Mouse (Mus musculus) erythroblast, embryonic 14.5 days (primary cell): ENCODE measurements around the gene Col23a1. TPM values are rescaled to one million over a fixed set of nuclear protein-coding genes. Genes with fewer than 3 reads are reported as not detected.

ENCODE experiments used
- H3K27me3 ChIP-seq: 2 replicates; pipeline ENCODE4 v1.6.1; 2012; ENCODE audit warnings: inconsistent platforms; ENCODE audit not compliant: control insufficient read depth
- H3K36me3 ChIP-seq: 2 replicates; pipeline ENCODE4 v1.6.1; 2012; ENCODE audit warnings: mild to moderate bottlenecking, inconsistent platforms; ENCODE audit not compliant: control insufficient read depth
- H3K4me1 ChIP-seq: 2 replicates; pipeline ENCODE4 v1.6.1; 2012; ENCODE audit warnings: inconsistent platforms; ENCODE audit not compliant: control insufficient read depth
- H3K4me3 ChIP-seq: replicated peaks from 2 replicates; pipeline ENCODE3; 2012; ENCODE audit warnings: moderate library complexity, mild to moderate bottlenecking, inconsistent platforms
- H3K9me3 ChIP-seq: 2 replicates; pipeline ENCODE4 v1.6.1; 2012; ENCODE audit warnings: low read length, inconsistent platforms, mixed read lengths; ENCODE audit not compliant: control insufficient read depth
- GATA1 ChIP-seq: IDR thresholded peaks from 2 replicates; pipeline ENCODE4 v1.6.1; 2012; ENCODE audit warnings: low read length, inconsistent platforms, mixed read lengths
- TAL1 ChIP-seq: IDR thresholded peaks from 3 replicates; pipeline ENCODE4 v1.6.1; 2012; ENCODE audit warnings: low read length, inconsistent platforms, mixed read lengths
- polyA plus RNA-seq: library from polyadenylated mRNA; stranded (reverse); fragments of >175 nt; gene quantifications from 2 replicates; pipeline ENCODE4 v1.2.3, GENCODE M21; 2012

Gene Col23a1
- polyA plus RNA-seq, 1 experiment, result not detected

DNA sequence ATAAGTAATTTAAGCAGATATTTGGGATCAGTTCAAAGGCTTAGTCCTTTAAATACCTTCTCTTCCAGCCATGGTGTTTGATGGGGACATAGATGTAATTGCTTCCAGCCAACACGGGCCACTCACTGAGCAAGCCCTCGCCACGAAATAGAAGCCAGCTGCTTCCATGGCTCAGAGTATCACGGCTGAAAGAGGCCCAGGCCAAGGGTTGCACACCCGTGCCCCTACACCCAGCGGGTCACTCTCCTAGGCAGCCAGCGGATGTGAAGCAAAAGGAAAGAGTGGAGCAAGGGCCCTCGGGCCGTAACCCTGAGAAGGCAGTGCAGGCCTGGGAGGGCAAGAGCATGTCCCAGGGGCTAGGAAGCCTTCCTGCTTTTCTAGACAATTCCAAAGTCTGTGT lies 252.7 kb downstream of the Col23a1 start:
- Histone ChIP-seq H3K4me3 (no peak overlapping the region), H3K9me3 (no peaks in the 10 kb centered on the region), H3K36me3 (no peaks in the 10 kb centered on the region), H3K27me3 (no peaks in the 10 kb centered on the region), H3K4me1 (peaks cover 9% of the 10 kb centered on the region)
- TF ChIP-seq TAL1, result no peak
- no peak for TF ChIP-seq GATA1

DNA sequence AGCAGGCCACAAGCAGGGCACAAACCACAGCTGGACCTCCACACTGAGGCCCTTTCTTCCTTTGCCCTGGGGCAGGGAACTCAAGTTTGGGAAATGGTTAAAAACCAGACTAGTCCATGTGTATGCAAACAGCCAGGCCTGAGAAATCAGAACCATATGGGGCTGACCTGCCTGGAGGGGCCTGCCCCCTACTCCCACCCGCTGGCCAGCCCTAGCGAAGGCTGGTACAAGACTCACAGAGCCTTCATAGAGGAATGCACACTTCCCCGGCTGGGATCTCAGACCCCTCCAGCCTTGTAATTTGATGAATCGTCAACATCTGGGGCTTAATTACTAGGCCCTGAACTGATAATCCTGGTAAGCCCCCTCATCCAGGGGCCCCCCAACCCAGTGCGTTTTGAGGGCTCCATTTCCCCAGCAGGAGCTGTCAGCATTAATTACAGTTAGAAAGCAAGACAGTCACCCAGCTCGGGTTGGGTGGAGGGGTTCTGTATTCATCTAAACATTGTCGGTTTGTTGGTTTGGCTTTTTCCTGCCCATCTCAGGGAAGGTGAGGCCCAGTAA lies 253.8 kb downstream of the Col23a1 start:
- H3K9me3 ChIP-seq, result no peaks in the 10 kb centered on the region
- TF ChIP-seq TAL1 (no peak), GATA1 (no peak)

DNA sequence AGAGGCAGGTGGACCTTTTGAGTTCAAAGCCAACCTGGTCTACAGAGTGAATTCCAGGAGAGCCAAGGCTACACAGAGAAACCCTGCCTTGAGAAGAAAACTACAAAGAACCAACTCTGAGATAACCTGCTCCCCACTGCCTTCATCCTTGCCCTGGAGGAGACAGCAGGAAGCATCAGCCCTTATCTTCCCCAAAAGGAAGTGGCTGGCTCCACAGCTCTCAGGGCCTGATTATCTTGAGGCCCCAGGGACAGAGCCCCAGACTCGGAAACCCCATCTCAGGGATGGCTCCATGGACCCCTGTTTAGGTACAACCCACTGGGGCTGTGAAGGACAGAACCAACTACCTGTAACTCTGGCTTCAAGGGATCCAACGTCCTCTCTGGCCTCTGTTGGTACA lies 254.7 kb downstream of the Col23a1 start:
- TF ChIP-seq TAL1 (no peak), GATA1 (no peak)
- H3K4me1 ChIP-seq, result peaks cover 9% of the 10 kb centered on the region
- H3K36me3 ChIP-seq, result no peaks in the 10 kb centered on the region
- no peaks in the 10 kb centered on the region for H3K9me3 ChIP-seq
- H3K4me3 ChIP-seq, result no peak overlapping the region
- no peaks in the 10 kb centered on the region for H3K27me3 ChIP-seq

More for the DNA sequence above, 253.8 kb downstream of the Col23a1 start:
- no peaks in the 10 kb centered on the region for H3K27me3 ChIP-seq
- H3K36me3 ChIP-seq, result no peaks in the 10 kb centered on the region
- peaks cover 9% of the 10 kb centered on the region for H3K4me1 ChIP-seq
- H3K4me3 ChIP-seq, result no peak overlapping the region

DNA sequence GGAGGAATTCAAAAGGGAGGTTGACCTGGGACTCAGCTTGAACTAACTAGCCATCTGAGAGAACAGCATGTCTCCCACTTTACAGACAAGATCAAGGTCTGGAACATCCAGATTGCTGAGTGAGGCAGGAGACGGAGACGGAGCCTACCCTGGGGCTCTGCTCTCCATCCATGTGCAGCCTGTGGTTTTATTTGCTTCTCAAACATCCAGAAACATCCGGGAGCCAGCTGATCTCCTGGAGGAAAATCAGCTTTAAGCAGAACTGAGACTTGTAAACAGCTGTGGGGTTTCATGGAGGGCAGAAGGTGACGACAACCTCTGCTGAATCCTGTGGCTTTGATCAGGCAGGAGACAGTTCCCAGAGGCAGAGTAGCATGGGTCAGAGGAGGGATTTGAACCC lies 256.1 kb downstream of the Col23a1 start:
- no peak overlapping the region for H3K4me3 ChIP-seq
- H3K9me3 ChIP-seq, result no peaks in the 10 kb centered on the region
- H3K4me1 ChIP-seq, result peaks cover 9% of the 10 kb centered on the region
- no peaks in the 10 kb centered on the region for H3K36me3 ChIP-seq
- TF ChIP-seq GATA1, result no peak
- no peak for TF ChIP-seq TAL1
- no peaks in the 10 kb centered on the region; the same call in 1 of the 2 replicates for H3K27me3 ChIP-seq

DNA sequence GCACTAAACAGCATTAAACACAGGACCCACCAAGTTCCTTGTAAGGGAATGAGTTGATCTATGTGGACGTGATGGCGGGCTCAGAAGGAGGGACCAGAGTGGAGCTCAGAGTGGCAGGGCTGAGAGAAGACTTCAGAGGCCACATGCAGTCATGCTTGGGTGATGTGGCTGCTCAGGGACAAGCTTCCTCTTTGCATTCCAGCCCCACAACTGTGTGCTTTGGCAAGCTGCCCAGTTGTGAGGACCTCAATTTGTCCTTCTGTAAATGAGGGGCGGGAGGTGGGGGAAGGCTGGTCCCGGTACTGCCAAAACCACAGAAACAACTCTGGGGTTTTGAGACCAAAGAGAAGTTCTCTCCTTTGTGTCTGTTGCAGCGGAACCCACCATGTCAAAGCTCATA lies 261.5 kb downstream of the Col23a1 start:
- no peaks in the 10 kb centered on the region; the same call in 1 of the 2 replicates for H3K27me3 ChIP-seq
- H3K4me3 ChIP-seq, result no peak overlapping the region
- TF ChIP-seq TAL1 (no peak), GATA1 (no peak)
- no peaks in the 10 kb centered on the region for H3K9me3 ChIP-seq
- H3K4me1 ChIP-seq, result no peaks in the 10 kb centered on the region
- no peaks in the 10 kb centered on the region for H3K36me3 ChIP-seq

DNA sequence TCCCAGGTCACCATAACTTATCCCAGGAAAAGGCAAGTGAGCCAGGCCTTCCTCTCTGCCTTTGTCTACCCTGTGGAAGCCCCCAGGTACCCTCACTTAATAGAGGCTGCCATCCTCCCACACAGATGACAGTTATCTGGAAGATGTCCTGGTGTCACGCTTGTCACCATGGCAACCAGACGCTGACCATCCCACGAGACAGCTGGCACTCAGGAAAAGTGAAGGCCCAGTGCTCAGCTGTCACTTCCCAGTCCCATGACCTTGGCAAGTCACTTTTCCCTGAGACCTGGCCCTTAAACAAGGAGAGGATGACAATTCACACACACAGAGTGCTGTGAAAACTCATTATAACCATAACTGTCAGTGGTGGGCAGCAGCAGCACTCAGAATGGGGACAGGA lies 262.4 kb downstream of the Col23a1 start:
- Histone ChIP-seq H3K36me3 (no peaks in the 10 kb centered on the region), H3K4me1 (no peaks in the 10 kb centered on the region), H3K27me3 (no peaks in the 10 kb centered on the region; the same call in 1 of the 2 replicates), H3K9me3 (no peaks in the 10 kb centered on the region), H3K4me3 (no peak overlapping the region)
- TF ChIP-seq GATA1, result no peak
- no peak for TF ChIP-seq TAL1

DNA sequence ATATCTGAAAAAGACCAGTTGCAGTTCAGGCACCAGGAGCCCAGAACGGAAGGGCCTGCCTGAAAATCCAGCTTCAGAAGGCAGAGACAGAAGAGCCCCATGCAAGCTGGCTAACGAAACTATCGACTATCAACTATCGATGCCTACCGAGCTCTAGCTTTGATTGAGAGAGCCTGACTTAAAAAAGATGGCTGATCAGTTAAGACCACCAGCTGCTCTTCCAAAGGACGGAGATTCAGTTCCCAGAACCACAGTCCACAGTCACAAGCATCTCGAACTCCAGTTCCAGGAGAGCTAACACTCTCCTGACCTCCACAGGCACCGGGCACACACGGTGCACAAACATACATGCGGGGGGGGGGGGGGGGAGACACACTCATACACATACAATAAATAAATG lies 264.9 kb downstream of the Col23a1 start:
- Histone ChIP-seq H3K4me3 (no peak overlapping the region), H3K9me3 (no peaks in the 10 kb centered on the region), H3K36me3 (no peaks in the 10 kb centered on the region), H3K4me1 (no peaks in the 10 kb centered on the region), H3K27me3 (no peaks in the 10 kb centered on the region; the same call in 1 of the 2 replicates)
- no peak for TF ChIP-seq TAL1
- TF ChIP-seq GATA1, result no peak

DNA sequence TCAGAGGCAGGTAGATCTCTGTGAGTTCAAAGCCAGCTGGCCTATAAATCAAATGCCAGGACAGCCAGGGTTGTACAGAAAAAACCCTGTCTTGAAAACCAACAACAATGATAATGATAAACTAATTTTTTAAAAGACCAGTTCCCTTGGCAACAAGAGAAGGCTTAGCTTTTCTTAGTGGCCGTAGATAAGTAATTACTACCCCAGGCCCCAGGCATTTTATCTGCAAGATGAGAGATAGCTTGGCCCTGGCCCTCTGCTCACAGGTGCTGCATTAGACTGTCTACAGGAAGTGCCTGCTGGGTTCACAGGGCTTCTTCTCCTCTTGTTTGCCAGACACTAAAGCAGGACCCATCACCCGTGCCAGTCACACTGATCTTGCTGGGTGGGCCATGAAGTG lies 265.3 kb downstream of the Col23a1 start:
- H3K9me3 ChIP-seq, result no peaks in the 10 kb centered on the region
- TF ChIP-seq TAL1 (no peak), GATA1 (no peak)
- H3K36me3 ChIP-seq, result no peaks in the 10 kb centered on the region
- no peaks in the 10 kb centered on the region; the same call in 1 of the 2 replicates for H3K27me3 ChIP-seq
- no peak overlapping the region for H3K4me3 ChIP-seq
- H3K4me1 ChIP-seq, result no peaks in the 10 kb centered on the region

DNA sequence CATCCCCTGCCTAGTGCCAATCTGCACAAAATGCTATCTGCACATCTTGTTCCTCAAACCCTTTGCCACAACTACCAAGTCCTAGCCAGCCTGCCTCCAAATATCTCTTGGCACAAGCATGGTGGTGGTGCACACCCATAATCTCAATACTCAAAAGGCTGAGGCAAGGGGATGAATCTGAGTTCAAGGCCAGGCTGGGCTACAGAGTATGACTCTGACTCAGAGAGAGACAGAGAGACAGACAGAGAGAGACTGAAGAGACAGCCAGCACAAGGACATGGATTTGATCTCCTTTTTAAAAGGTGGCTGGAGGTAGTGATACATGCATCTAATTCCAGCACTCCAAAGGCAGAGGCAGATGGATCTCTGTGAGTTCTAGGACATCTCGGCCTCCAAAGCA lies 273.6 kb downstream of the Col23a1 start:
- no peaks in the 10 kb centered on the region for H3K27me3 ChIP-seq
- TF ChIP-seq TAL1 (no peak), GATA1 (no peak)
- no peak overlapping the region for H3K4me3 ChIP-seq
- H3K9me3 ChIP-seq, result peaks cover 4% of the 10 kb centered on the region
- no peaks in the 10 kb centered on the region for H3K4me1 ChIP-seq
- H3K36me3 ChIP-seq, result no peaks in the 10 kb centered on the region

DNA sequence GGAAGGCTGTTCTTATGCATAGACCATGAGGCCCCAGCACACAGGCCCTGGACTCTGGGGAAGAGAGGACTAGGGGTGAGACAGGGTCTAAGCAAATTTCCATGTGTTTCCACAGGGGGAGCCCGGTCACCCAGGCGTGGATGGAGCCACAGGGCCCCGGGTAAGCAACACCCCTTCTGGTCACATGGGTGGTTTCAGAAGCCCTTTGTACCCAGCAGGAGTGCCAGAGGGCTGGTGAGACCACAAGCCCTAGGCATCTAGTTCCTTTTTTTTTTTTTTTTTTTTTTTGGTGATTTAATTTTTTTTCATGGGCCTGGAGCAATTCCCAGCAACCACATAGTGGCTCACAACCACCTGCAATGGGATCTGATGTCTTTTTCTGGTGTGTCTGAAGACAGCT lies 275.3 kb downstream of the Col23a1 start:
- H3K27me3 ChIP-seq, result no peaks in the 10 kb centered on the region
- peaks cover 4% of the 10 kb centered on the region for H3K9me3 ChIP-seq
- no peak overlapping the region for H3K4me3 ChIP-seq
- no peaks in the 10 kb centered on the region for H3K36me3 ChIP-seq
- no peaks in the 10 kb centered on the region for H3K4me1 ChIP-seq
- TF ChIP-seq GATA1 (no peak), TAL1 (no peak)
